Mouse (Mus musculus): ENCODE measurements at regions not wholly inside any gene's neighbourhood (a gene's known extent, or its start where the extent isn't known, plus 50 kb on each side); places are given as distances from the start of the nearest gene placed in this dataset.

- TF ChIP-seq CTCF (IDR thresholded peaks at IDR 0.05; ENCODE audit: borderline replicate concordance, insufficient read depth, low read depth, low read length) (no peak), POLR2A (IDR thresholded peaks at IDR 0.05; ENCODE audit: borderline replicate concordance, insufficient read depth, low read length) (no peak)
- Histone ChIP-seq H3K4me1 (ENCODE audit: control insufficient read depth, insufficient read depth, low read length) (no peaks in the 10 kb centered on the region), H3K27me3 (ENCODE audit: control insufficient read depth, insufficient read depth, low read length) (no peaks in the 10 kb centered on the region; the same call in 1 of the 2 replicates), H3K27ac (ENCODE audit: insufficient read depth, low read length) (no peak overlapping the region), H3K4me3 (replicated peaks; ENCODE audit: insufficient read depth, low read depth, low read length) (no peak overlapping the region)
- no peak for DNase-seq
- WGBS, result 90% methylated on average over 7 of the region's 7 CpGs
These were observed 83.9 kb upstream of the Lef1 start for GRCm38 (mm10) chr3:131026336-131026735.

GRCm38 (mm10) chr3:131019163-131019956 lies 90.9 kb upstream of the Lef1 start:
- Histone ChIP-seq H3K27ac (ENCODE audit: insufficient read depth, low read length) (no peak overlapping the region), H3K27me3 (ENCODE audit: control insufficient read depth, insufficient read depth, low read length) (no peaks in the 10 kb centered on the region; the same call in 1 of the 2 replicates), H3K4me3 (replicated peaks; ENCODE audit: insufficient read depth, low read depth, low read length) (no peak overlapping the region), H3K4me1 (ENCODE audit: control insufficient read depth, insufficient read depth, low read length) (no peaks in the 10 kb centered on the region)
- 8% methylated on average over 23 of the region's 23 CpGs for WGBS
- no peak for TF ChIP-seq CTCF (IDR thresholded peaks at IDR 0.05; ENCODE audit: borderline replicate concordance, insufficient read depth, low read depth, low read length)
- no peak for DNase-seq

- no peak overlapping the region for H3K27ac ChIP-seq (ENCODE audit: insufficient read depth, low read length)
- no peak overlapping the region for H3K4me3 ChIP-seq (replicated peaks; ENCODE audit: insufficient read depth, low read depth, low read length)
- DNase-seq, result no peak
- WGBS, result 81% methylated on average over 9 of the region's 9 CpGs
- no peaks in the 10 kb centered on the region; the same call in 1 of the 2 replicates for H3K27me3 ChIP-seq (ENCODE audit: control insufficient read depth, insufficient read depth, low read length)
- no peak for TF ChIP-seq POLR2A (IDR thresholded peaks at IDR 0.05; ENCODE audit: borderline replicate concordance, insufficient read depth, low read length)
- TF ChIP-seq CTCF (IDR thresholded peaks at IDR 0.05; ENCODE audit: borderline replicate concordance, insufficient read depth, low read depth, low read length), result no peak
- no peaks in the 10 kb centered on the region for H3K4me1 ChIP-seq (ENCODE audit: control insufficient read depth, insufficient read depth, low read length)
These were observed 92.4 kb upstream of the Lef1 start for GRCm38 (mm10) chr3:131017899-131018298.

GRCm38 (mm10) chr3:131016104-131016503 lies 94.2 kb upstream of the Lef1 start:
- no peak for DNase-seq
- H3K27ac ChIP-seq (ENCODE audit: insufficient read depth, low read length), result no peak overlapping the region
- no peaks in the 10 kb centered on the region for H3K27me3 ChIP-seq (ENCODE audit: control insufficient read depth, insufficient read depth, low read length)
- TF ChIP-seq POLR2A (IDR thresholded peaks at IDR 0.05; ENCODE audit: borderline replicate concordance, insufficient read depth, low read length), result no peak
- H3K4me3 ChIP-seq (replicated peaks; ENCODE audit: insufficient read depth, low read depth, low read length), result no peak overlapping the region
- 69% methylated on average over 10 of the region's 10 CpGs for WGBS
- no peaks in the 10 kb centered on the region for H3K4me1 ChIP-seq (ENCODE audit: control insufficient read depth, insufficient read depth, low read length)

DNA sequence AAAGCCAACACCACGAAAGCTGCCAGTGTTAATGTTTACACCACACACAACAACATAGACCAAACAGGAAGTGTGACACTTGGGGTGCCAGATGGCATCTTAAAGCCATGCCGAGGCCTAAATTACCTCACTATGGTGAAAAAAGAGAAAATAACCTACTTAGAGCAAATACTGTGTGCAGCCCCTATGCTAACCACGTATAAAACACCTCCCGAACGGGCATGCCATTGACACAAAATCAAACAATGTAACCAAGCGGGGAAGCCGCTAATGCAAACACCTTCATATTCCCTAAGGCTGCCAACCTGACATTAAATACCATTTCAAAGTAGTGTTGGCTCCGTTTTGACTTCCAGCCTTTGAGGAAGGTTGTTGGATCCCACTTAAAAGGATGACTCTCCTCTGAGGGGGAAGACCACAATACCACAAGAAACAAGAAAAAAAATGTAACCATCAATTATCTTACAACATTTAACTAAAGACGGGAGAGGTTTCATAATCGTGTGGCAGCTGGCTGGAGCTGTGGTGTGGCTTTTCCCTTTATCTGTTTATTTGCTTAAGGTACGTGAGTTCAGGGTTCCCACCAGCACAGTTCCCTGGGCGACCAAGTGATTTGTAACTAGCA lies 96.1 kb upstream of the Lef1 start:
- H3K27ac ChIP-seq (ENCODE audit: insufficient read depth, low read length), result no peak overlapping the region
- no peak for TF ChIP-seq POLR2A (IDR thresholded peaks at IDR 0.05; ENCODE audit: borderline replicate concordance, insufficient read depth, low read length)
- TF ChIP-seq CTCF (IDR thresholded peaks at IDR 0.05; ENCODE audit: borderline replicate concordance, insufficient read depth, low read depth, low read length), result no peak
- DNase-seq, result no peak
- H3K4me1 ChIP-seq (ENCODE audit: control insufficient read depth, insufficient read depth, low read length), result no peaks in the 10 kb centered on the region
- 76% methylated on average over 12 of the region's 12 CpGs for WGBS
- no peak overlapping the region for H3K4me3 ChIP-seq (replicated peaks; ENCODE audit: insufficient read depth, low read depth, low read length)
- H3K27me3 ChIP-seq (ENCODE audit: control insufficient read depth, insufficient read depth, low read length), result no peaks in the 10 kb centered on the region

GRCm38 (mm10) chr3:131000701-131001100 lies 109.6 kb upstream of the Lef1 start:
- WGBS, result 82% methylated on average over 13 of the region's 13 CpGs
- TF ChIP-seq CTCF (IDR thresholded peaks at IDR 0.05; ENCODE audit: borderline replicate concordance, insufficient read depth, low read depth, low read length), result no peak
- no peak for TF ChIP-seq POLR2A (IDR thresholded peaks at IDR 0.05; ENCODE audit: borderline replicate concordance, insufficient read depth, low read length)
- Histone ChIP-seq H3K27ac (ENCODE audit: insufficient read depth, low read length) (no peak overlapping the region), H3K4me1 (ENCODE audit: control insufficient read depth, insufficient read depth, low read length) (no peaks in the 10 kb centered on the region), H3K4me3 (replicated peaks; ENCODE audit: insufficient read depth, low read depth, low read length) (no peak overlapping the region), H3K27me3 (ENCODE audit: control insufficient read depth, insufficient read depth, low read length) (no peaks in the 10 kb centered on the region)
- no peak for DNase-seq

DNA sequence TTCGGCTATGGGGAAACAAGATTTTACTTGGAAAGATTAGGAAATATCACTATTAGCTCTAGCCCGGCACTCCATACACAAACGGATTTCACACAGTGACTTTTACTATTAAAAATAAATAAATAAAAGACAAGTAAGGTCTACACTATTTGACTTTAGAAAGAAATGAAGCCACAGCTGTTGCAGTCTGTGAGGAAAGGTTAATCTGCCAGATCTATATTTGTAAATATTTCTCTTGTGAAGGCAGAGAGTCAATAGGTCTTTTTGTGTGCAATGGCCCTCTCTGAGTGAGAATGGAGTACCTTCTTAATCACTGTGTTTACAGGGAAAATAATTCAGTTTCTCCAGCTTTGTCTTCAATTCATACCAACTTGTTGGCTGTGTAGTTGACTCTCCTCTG lies 110.0 kb upstream of the Lef1 start:
- TF ChIP-seq POLR2A (IDR thresholded peaks at IDR 0.05; ENCODE audit: borderline replicate concordance, insufficient read depth, low read length), result no peak
- H3K27ac ChIP-seq (ENCODE audit: insufficient read depth, low read length), result no peak overlapping the region
- no peaks in the 10 kb centered on the region for H3K4me1 ChIP-seq (ENCODE audit: control insufficient read depth, insufficient read depth, low read length)
- no peak overlapping the region for H3K4me3 ChIP-seq (replicated peaks; ENCODE audit: insufficient read depth, low read depth, low read length)
- no peak for DNase-seq
- H3K27me3 ChIP-seq (ENCODE audit: control insufficient read depth, insufficient read depth, low read length), result no peaks in the 10 kb centered on the region
- 88% methylated on average over 3 of the region's 3 CpGs for WGBS

DNA sequence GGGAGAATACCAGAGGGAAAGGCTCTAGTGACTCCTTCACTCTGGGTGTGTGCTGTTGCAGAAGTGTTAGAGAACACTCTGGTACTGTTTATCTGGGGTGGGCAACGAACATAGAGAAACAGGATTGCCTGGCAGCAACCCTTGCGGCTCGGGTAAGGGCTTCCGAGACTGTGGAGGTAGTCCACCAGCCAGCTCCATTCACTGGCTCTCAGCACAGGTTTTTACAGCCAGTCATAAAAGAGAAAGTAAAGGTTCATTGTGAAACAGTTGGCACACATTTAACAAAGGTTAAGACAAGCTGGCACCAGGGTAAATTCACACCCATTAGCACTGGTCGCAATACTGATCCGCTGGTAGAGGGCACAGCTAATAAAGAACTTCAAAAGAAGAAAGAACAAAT lies 110.5 kb upstream of the Lef1 start:
- DNase-seq, result no peak
- TF ChIP-seq POLR2A (IDR thresholded peaks at IDR 0.05; ENCODE audit: borderline replicate concordance, insufficient read depth, low read length), result no peak
- TF ChIP-seq CTCF (IDR thresholded peaks at IDR 0.05; ENCODE audit: borderline replicate concordance, insufficient read depth, low read depth, low read length), result no peak
- Histone ChIP-seq H3K4me1 (ENCODE audit: control insufficient read depth, insufficient read depth, low read length) (no peaks in the 10 kb centered on the region), H3K27me3 (ENCODE audit: control insufficient read depth, insufficient read depth, low read length) (no peaks in the 10 kb centered on the region), H3K27ac (ENCODE audit: insufficient read depth, low read length) (no peak overlapping the region), H3K4me3 (replicated peaks; ENCODE audit: insufficient read depth, low read depth, low read length) (no peak overlapping the region)
- 80% methylated on average over 6 of the region's 6 CpGs for WGBS
